ENCODE assay signal across 22 mouse cellular contexts in the genomic region with DNA sequence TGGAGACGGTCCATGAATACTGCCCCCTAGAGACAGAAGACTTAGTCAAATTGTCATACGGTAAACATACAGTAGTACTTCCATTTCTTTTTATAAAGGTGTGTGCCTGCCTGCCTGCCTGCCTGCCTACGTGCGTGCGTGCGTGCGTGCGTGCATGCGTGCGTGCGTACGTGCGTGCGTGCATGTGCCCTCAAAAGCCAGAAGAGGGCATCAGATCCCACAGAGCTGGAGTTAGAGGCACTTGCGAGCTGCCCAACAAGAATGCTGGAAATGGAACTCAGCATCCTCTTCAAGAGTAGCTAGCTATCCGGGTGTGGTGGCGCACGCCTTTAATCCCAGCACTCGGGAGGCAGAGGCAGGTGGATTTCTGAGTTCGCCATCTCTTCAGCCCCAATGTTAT.
"Had no signal": no experiment of that assay in that cellular context is flagged by ENCODE, and none has a peak within 500 bp of the region (broad histone marks: within the 10 kb centered on the region; RNA-seq: fewer than 3 reads in every experiment).

No protein-coding gene starts in this region.

- H3K4me3 ChIP-seq: left cerebral cortex, adult 2 months; limb, embryonic 12.5 days; limb, embryonic 15.5 days; liver, embryonic 12.5 days; liver, embryonic 15.5 days; midbrain, embryonic 12.5 days; myocyte; neural tube, embryonic 13.5 days; stomach, embryonic 15.5 days had no signal

- H3K27me3 ChIP-seq: limb, embryonic 15.5 days; liver, embryonic 12.5 days; liver, embryonic 15.5 days; midbrain, embryonic 12.5 days; neural tube, embryonic 13.5 days; stomach, embryonic 15.5 days had no signal

- H3K4me2 ChIP-seq: limb, embryonic 12.5 days; limb, embryonic 15.5 days; liver, embryonic 12.5 days; liver, embryonic 15.5 days; midbrain, embryonic 12.5 days; neural tube, embryonic 13.5 days; stomach, embryonic 15.5 days had no signal

- H3K36me3 ChIP-seq: limb, embryonic 12.5 days; limb, embryonic 15.5 days; liver, embryonic 12.5 days; liver, embryonic 15.5 days; midbrain, embryonic 12.5 days; neural tube, embryonic 13.5 days; stomach, embryonic 15.5 days had no signal

- H3K4me1 ChIP-seq: limb, embryonic 12.5 days; limb, embryonic 15.5 days; liver, embryonic 12.5 days; liver, embryonic 15.5 days; midbrain, embryonic 12.5 days; neural tube, embryonic 13.5 days; stomach, embryonic 15.5 days had no signal

- H3K27ac ChIP-seq: left cerebral cortex, adult 2 months; limb, embryonic 12.5 days; limb, embryonic 15.5 days; liver, embryonic 12.5 days; liver, embryonic 15.5 days; midbrain, embryonic 12.5 days; neural tube, embryonic 13.5 days; stomach, embryonic 15.5 days had no signal

- DNase-seq: kidney, adult 18-20 months; kidney, adult 9 months; kidney, postnatal 36 days; layer of hippocampus, postnatal 36 days; left cerebral cortex, postnatal 4 days; lung, adult 2 months; lung, postnatal 14 days; lung, postnatal 4 days; retina, postnatal 1 day; right cerebral cortex, postnatal 25 days; spleen, adult 18-20 months; thymus, postnatal 25 days had no signal

- H3K9ac ChIP-seq: limb, embryonic 12.5 days; limb, embryonic 15.5 days; liver, embryonic 12.5 days; liver, embryonic 15.5 days; midbrain, embryonic 12.5 days; neural tube, embryonic 13.5 days; stomach, embryonic 15.5 days had no signal

- ATAC-seq: liver, embryonic 12.5 days; midbrain, embryonic 16.5 days had no signal

- H3K9me3 ChIP-seq: limb, embryonic 15.5 days; liver, embryonic 12.5 days; liver, embryonic 15.5 days; midbrain, embryonic 12.5 days; neural tube, embryonic 13.5 days; stomach, embryonic 15.5 days had no signal
